Mouse (Mus musculus): ENCODE data around the gene Zc3h13. TPM values are rescaled to one million over a fixed set of nuclear protein-coding genes. Genes with fewer than 3 reads are reported as not detected.

Zc3h13 gene
- total and polyA plus RNA-seq, 2 experiments from 2014 or later: 3.8 to 16.7 TPM

GRCm38 (mm10) chr14:75238054-75238692 is 46.0 kb upstream of the Zc3h13 start:
- Histone ChIP-seq H3K36me3 (replicated peaks; ENCODE audit: control insufficient read depth, insufficient read depth, low read length) (no peaks in the 10 kb centered on the region), H3K27ac (ENCODE audit: low read depth) (no peak overlapping the region), H3K9ac (replicated peaks; ENCODE audit: low read depth, low read length) (no peak overlapping the region), H3K4me1 (ENCODE audit: control insufficient read depth, insufficient read depth) (no peaks in the 10 kb centered on the region), H3K27me3 (ENCODE audit: control insufficient read depth, insufficient read depth, low read length) (no peaks in the 10 kb centered on the region), H3K9me3 (replicated peaks; ENCODE audit: control insufficient read depth, low read length) (no peaks in the 10 kb centered on the region), H3K4me3 (ENCODE audit: low read depth, low read length) (no peak overlapping the region), H3K4me2 (ENCODE audit: low read depth, low read length) (no peak overlapping the region)
- no peak for ATAC-seq (ENCODE audit: insufficient read depth, low read depth)
- WGBS: 71% methylated on average over 6 of the region's 6 CpGs
- no peak for DNase-seq (ENCODE audit: low spot score)
- no peak for TF ChIP-seq CTCF (IDR thresholded peaks at IDR 0.05; ENCODE audit: low read depth)
- TF ChIP-seq EP300 (IDR thresholded peaks at IDR 0.05; ENCODE audit: low read depth): no peak

- ATAC-seq (ENCODE audit: insufficient read depth, low read depth) (no peak), DNase-seq (ENCODE audit: low spot score) (no peak)
- TF ChIP-seq CTCF (IDR thresholded peaks at IDR 0.05; ENCODE audit: low read depth) (no peak), EP300 (IDR thresholded peaks at IDR 0.05; ENCODE audit: low read depth) (no peak)
- Histone ChIP-seq H3K4me3 (ENCODE audit: low read depth, low read length) (no peak within 1 kb of the TSS), H3K36me3 (replicated peaks; ENCODE audit: control insufficient read depth, insufficient read depth, low read length) (no peaks in the 10 kb centered on the region), H3K9ac (replicated peaks; ENCODE audit: low read depth, low read length) (no peak within 1 kb of the TSS), H3K9me3 (replicated peaks; ENCODE audit: control insufficient read depth, low read length) (no peaks in the 10 kb centered on the region), H3K27ac (ENCODE audit: low read depth) (no peak within 1 kb of the TSS), H3K27me3 (ENCODE audit: control insufficient read depth, insufficient read depth, low read length) (no peaks in the 10 kb centered on the region), H3K4me1 (ENCODE audit: control insufficient read depth, insufficient read depth) (no peaks in the 10 kb centered on the region), H3K4me2 (ENCODE audit: low read depth, low read length) (no peak within 1 kb of the TSS)
- WGBS: 81% methylated on average over 5 of the region's 5 CpGs
Observed at GRCm38 (mm10) chr14:75242087-75242486, 42.1 kb upstream of the Zc3h13 start, which contains the start of gene Cpb2. Cpb2 (plus strand) TSS chr14:75242287.

GRCm38 (mm10) chr14:75246024-75247000 is 37.9 kb upstream of the Zc3h13 start:
- no peaks in the 10 kb centered on the region for H3K9me3 ChIP-seq (replicated peaks; ENCODE audit: control insufficient read depth, low read length)
- no peak overlapping the region for H3K4me3 ChIP-seq (ENCODE audit: low read depth, low read length)
- H3K4me2 ChIP-seq (ENCODE audit: low read depth, low read length): no peak overlapping the region
- ATAC-seq (ENCODE audit: insufficient read depth, low read depth) (no peak), DNase-seq (ENCODE audit: low spot score) (no peak)
- no peak overlapping the region for H3K9ac ChIP-seq (replicated peaks; ENCODE audit: low read depth, low read length)
- TF ChIP-seq CTCF (IDR thresholded peaks at IDR 0.05; ENCODE audit: low read depth): no peak
- no peak for TF ChIP-seq EP300 (IDR thresholded peaks at IDR 0.05; ENCODE audit: low read depth)
- H3K27me3 ChIP-seq (ENCODE audit: control insufficient read depth, insufficient read depth, low read length): no peaks in the 10 kb centered on the region
- 66% methylated on average over 11 of the region's 11 CpGs for WGBS
- H3K4me1 ChIP-seq (ENCODE audit: control insufficient read depth, insufficient read depth): no peaks in the 10 kb centered on the region
- no peaks in the 10 kb centered on the region for H3K36me3 ChIP-seq (replicated peaks; ENCODE audit: control insufficient read depth, insufficient read depth, low read length)
- H3K27ac ChIP-seq (ENCODE audit: low read depth): no peak overlapping the region

- no peaks in the 10 kb centered on the region for H3K27me3 ChIP-seq (ENCODE audit: control insufficient read depth, insufficient read depth, low read length)
- no peak overlapping the region for H3K4me3 ChIP-seq (ENCODE audit: low read depth, low read length)
- ATAC-seq (ENCODE audit: insufficient read depth, low read depth): no peak
- no peak for DNase-seq (ENCODE audit: low spot score)
- H3K9ac ChIP-seq (replicated peaks; ENCODE audit: low read depth, low read length): no peak overlapping the region
- no peak for TF ChIP-seq CTCF (IDR thresholded peaks at IDR 0.05; ENCODE audit: low read depth)
- no peak for TF ChIP-seq EP300 (IDR thresholded peaks at IDR 0.05; ENCODE audit: low read depth)
- WGBS: 81% methylated on average over 3 of the region's 3 CpGs
- H3K4me1 ChIP-seq (ENCODE audit: control insufficient read depth, insufficient read depth): no peaks in the 10 kb centered on the region
- no peak overlapping the region for H3K4me2 ChIP-seq (ENCODE audit: low read depth, low read length)
- H3K27ac ChIP-seq (ENCODE audit: low read depth): no peak overlapping the region
- H3K9me3 ChIP-seq (replicated peaks; ENCODE audit: control insufficient read depth, low read length): no peaks in the 10 kb centered on the region
- no peaks in the 10 kb centered on the region for H3K36me3 ChIP-seq (replicated peaks; ENCODE audit: control insufficient read depth, insufficient read depth, low read length)
Observed at GRCm38 (mm10) chr14:75250432-75250831, 33.7 kb upstream of the Zc3h13 start.

- no peak overlapping the region for H3K4me3 ChIP-seq (ENCODE audit: low read depth, low read length)
- DNase-seq (ENCODE audit: low spot score) (no peak), ATAC-seq (ENCODE audit: insufficient read depth, low read depth) (0 out of 2 replicates have a peak, but pooled peaks have one; percentile 55)
- no peaks in the 10 kb centered on the region for H3K36me3 ChIP-seq (replicated peaks; ENCODE audit: control insufficient read depth, insufficient read depth, low read length)
- no peak overlapping the region for H3K4me2 ChIP-seq (ENCODE audit: low read depth, low read length)
- no peaks in the 10 kb centered on the region for H3K9me3 ChIP-seq (replicated peaks; ENCODE audit: control insufficient read depth, low read length)
- no peaks in the 10 kb centered on the region for H3K4me1 ChIP-seq (ENCODE audit: control insufficient read depth, insufficient read depth)
- WGBS: 28% methylated on average over 5 of the region's 5 CpGs
- TF ChIP-seq CTCF (IDR thresholded peaks at IDR 0.05; ENCODE audit: low read depth) (peak; percentile 50), EP300 (IDR thresholded peaks at IDR 0.05; ENCODE audit: low read depth) (no peak)
- H3K27ac ChIP-seq (ENCODE audit: low read depth): no peak overlapping the region
- no peaks in the 10 kb centered on the region for H3K27me3 ChIP-seq (ENCODE audit: control insufficient read depth, insufficient read depth, low read length)
- H3K9ac ChIP-seq (replicated peaks; ENCODE audit: low read depth, low read length): no peak overlapping the region
Observed at GRCm38 (mm10) chr14:75256521-75256920, 27.7 kb upstream of the Zc3h13 start.

Measured in heart, postnatal 0 days (tissue).